Mouse (Mus musculus) cerebellum, postnatal 36 days (tissue): Measurements from ENCODE around the gene Rnf181.
A peak's percentile ranks its signal among the peaks of the same experiment; 100 is the strongest.

ENCODE experiments used
- DNase-seq, 2 experiments: peaks; one replicate each; pipeline ENCODE4 v3.0.0; 2021 to 2022; ENCODE audit warnings: mixed read lengths in 2 of 2

Rnf181 gene

GRCm38 (mm10) chr6:72358086-72358764, 8.5 kb downstream of the Rnf181 start:
- no peak for DNase-seq

GRCm38 (mm10) chr6:72357164-72358079, 9.3 kb downstream of the Rnf181 start:
- DNase-seq = no peak

- DNase-seq = no peak
These were observed 10.7 kb downstream of the Rnf181 start for GRCm38 (mm10) chr6:72356001-72356532.

DNA sequence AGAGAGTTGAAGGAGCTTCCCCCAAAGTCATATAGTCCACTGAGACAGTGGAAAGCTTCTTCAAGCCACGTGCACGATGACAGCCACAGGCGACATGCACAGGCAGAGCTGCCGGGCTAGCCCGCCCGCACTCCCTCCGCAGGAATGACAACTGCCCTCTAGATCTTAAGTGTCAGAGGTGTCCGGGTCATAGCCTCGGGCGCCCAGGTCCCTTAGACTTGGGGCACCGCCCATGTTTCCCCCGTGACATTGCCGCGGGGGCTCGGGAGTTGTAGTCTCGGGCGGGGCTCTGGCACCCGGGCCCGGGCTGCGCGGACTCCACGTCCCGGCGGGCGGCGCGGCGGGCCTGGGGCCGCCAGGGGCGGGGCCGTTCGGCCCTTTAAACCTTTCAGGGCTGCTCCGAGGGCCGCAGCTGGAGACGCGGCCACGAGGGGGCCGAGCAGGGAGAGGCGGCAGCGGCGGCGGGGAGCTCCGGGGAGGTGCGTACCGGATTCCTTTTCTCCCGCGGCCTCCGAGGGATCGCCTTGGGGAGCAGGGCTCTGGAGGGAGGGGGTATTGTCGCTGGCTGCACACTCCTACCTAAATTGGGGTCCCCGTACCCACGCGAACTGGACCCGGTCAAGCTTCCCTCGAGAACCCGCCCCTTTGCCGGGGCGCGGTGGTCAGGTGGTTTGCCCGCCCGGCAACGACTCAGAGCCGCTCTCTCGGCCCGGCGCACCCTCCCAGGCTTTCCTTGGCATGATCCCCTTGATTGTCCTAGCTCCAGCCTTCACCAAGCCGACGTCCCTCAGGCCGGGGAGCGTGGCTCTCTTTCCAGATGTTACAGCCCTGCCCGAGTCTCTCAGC, 11.5 kb downstream of the Rnf181 start, which contains the start of gene Tmem150a:
Gene Tmem150a, plus strand, starts transcription at position 382 of the 846 bp plus-strand sequence.
- peak; percentile 60 to 67 for DNase-seq

- DNase-seq = no peak
These were observed 12.7 kb downstream of the Rnf181 start for GRCm38 (mm10) chr6:72354025-72354424.

- DNase-seq = no peak
These were observed 13.9 kb downstream of the Rnf181 start for GRCm38 (mm10) chr6:72352636-72353405.

- DNase-seq = no peak
These were observed 16.5 kb downstream of the Rnf181 start for GRCm38 (mm10) chr6:72350214-72350613.

DNA sequence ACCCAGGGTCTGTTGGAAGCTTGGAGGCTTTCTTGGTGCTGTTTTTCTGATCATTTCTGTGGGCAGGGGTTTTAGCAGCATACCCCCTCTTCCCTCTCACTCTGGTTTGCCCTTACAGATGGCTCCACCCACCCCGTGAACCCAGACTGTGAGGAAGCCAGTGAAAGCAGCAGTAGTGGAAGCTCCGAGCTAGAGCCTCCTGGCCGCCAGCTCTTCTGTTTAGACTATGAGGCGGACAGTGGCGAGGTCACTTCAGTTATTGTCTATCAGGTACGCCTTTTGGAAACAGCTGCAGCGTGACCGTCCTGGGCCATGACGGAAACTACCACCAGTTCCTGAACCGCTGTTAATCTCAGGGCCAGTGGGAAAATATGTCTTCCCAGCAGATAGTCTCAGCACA, 18.3 kb downstream of the Rnf181 start:
- no peak for DNase-seq

GRCm38 (mm10) chr6:72347166-72347941, 19.4 kb downstream of the Rnf181 start, which contains the start of gene 0610030E20Rik:
0610030E20Rik (plus strand) TSS chr6:72347317.
- peak; percentile 78 to 82 for DNase-seq

DNA sequence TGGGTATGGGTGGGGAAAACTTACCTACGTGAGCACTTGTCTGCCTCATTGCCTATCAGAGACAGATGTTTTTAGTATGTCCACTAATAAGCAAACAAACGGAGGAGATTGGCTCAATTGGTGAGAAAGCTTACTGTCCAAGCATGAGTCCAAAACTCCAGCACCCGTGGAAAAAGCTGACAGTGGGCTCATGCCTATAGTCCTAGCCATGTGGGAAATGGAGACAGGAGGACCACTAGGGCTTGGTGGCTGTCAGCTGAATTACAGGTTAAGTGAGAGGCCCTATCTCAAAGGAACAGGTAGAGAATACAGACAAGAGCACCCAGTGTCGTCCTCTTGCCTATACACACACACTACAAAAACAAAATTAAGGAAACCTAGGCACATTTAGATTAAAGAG, 20.5 kb downstream of the Rnf181 start:
- no peak for DNase-seq

DNA sequence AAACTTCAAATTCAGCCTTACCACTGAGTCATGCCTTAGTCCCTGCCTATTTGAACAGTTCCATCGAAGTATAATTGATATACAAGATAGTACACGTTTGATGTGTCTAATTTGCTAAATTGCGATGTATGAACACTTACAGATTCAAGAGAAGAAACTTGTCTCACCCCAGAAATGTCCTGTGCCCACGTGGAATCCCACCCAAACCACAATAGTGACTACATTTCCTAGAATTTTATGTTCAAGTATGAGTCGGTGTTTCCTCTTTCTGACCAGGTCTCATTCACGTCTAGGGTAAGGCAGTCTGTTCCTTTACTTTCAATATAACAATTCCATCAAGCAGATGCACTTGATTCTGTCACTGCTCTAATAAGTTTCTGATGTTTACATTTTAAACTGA, 21.1 kb downstream of the Rnf181 start:
- DNase-seq = no peak

GRCm38 (mm10) chr6:72345074-72345567, 21.6 kb downstream of the Rnf181 start, which contains the start of gene Usp39:
Usp39 (minus strand) TSS chr6:72345184.
- DNase-seq = peak; percentile 96 to 98

- no peak for DNase-seq
These were observed 22.2 kb downstream of the Rnf181 start for GRCm38 (mm10) chr6:72344396-72345073.

GRCm38 (mm10) chr6:72340481-72340880, 26.3 kb downstream of the Rnf181 start:
- no peak for DNase-seq

GRCm38 (mm10) chr6:72333111-72333510, 33.6 kb downstream of the Rnf181 start:
- DNase-seq = no peak

GRCm38 (mm10) chr6:72330133-72330532, 36.6 kb downstream of the Rnf181 start:
- no peak for DNase-seq

DNA sequence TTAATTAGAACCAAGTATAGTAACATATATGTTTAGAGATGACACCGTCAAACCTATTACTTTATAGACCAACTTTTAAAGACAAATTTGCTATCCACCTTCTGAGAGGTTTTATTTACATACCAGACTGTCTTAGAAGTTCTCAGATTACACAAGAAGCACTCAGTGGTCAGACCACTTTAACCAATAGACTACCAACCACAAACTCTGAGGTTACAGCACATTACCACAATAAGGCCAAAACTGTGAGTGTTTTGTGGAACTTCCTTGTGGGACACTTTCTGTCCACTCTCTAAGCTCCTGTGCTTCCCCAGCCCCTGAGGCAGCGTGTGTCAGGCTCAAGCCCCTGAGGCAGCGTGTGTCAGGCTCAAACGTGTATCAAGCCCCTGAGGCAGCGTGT, 37.7 kb downstream of the Rnf181 start:
- no peak for DNase-seq

DNA sequence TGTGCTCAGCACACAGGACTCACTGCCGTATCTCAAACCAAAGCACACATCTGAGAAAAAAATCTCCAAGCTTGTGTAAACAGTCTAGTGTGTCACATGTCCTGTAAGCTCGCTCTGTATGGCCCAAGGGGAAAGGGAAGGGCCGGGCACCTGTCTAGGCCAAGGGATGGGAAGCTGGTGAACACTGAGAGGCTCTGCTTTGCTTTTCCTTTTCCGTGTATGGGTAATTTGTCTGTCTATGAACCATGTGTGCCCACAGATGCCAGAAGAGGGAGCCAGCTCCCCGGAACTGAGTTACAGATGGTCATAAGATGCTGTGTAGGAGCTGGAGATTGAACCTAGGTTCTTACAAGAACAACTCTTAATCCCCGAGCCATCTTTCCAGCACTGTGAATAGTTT, 40.5 kb downstream of the Rnf181 start:
- DNase-seq = peak in 1 of 2 experiments; percentile 24

- DNase-seq = no peak
These were observed 42.8 kb downstream of the Rnf181 start for GRCm38 (mm10) chr6:72323786-72324508.
